Mouse (Mus musculus): ENCODE data around the gene Utp14b. TPM values are rescaled to one million over a fixed set of nuclear protein-coding genes. Genes with fewer than 3 reads are reported as not detected.

Gene Utp14b
- total RNA-seq (2012; rRNA removed) (9.5 and 9.6 TPM in 2 replicates), polyA plus RNA-seq (2012; ENCODE audit: insufficient read depth in 1 of 2, insufficient read length in 2 of 2, low read depth in 1 of 2, low replicate concordance in 2 of 2, missing spikeins in 1 of 2) (1 to 10 TPM in 1 of 2 experiments, not detected in 1; 6.5 TPM)

DNA sequence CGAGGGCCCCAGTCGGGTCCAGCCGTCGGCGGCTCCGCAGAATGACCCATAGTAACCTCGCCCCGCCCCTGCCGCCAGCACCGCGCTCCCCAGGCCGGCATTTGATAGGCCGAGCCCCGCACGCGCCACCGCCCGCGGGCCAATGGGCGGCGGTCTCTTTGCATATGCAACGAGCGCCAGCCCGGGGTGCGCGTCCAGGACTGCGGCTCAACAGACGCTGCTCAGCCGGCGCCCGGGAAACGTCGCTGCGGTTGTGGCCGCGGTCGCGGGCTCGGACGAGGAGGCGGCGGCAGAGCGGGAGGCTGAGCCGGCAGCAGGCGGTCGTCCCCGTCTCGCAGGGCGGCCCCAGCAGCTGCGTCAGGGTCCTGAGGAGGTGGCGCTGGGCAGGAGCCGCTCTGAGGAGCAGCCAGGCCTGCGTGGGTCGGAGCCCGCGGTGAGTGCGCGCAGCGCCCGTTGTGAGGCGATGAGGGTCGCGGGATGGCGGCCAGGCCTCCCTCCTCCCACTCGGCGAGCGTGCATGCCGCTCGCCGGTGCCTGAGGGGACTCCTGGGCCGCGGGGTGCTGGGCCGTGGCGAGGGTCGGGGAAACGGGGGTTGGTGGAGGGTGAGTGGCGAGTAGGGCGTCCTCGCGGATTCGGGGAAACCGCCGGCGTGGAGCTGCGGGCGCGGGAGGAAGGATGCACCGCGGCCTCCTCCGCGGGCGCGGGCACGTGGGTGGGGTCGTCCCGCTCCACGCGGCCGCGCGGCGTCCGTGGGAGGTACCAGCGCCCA, at the start of gene Utp14b, which contains the start of gene Acsl3:
Utp14b (plus strand) TSS at position 368 of the 770 bp plus-strand sequence.
Acsl3 (plus strand) TSS at position 155 of the 770 bp plus-strand sequence.
- no peaks in the 10 kb centered on the region for H3K9me3 ChIP-seq (replicated peaks; ENCODE audit: insufficient read depth, low read length)
- peaks cover 10 to 11% of the 10 kb centered on the region in 2 experiments; a peak in 3 of 4 replicates for H3K4me1 ChIP-seq (ENCODE audit: control insufficient read depth in 1 of 2, insufficient read depth in 2 of 2, low read length in 2 of 2)
- peak within 1 kb of the TSS; percentile 97 for H3K9ac ChIP-seq (ENCODE audit: control insufficient read depth, low read depth, low read length, poor library complexity, severe bottlenecking)
- H3K79me2 ChIP-seq (ENCODE audit: control insufficient read depth, insufficient read depth, low read length, poor library complexity): peaks cover 40% of the 10 kb centered on the region
- peak within 1 kb of the TSS; percentile 64 for H3K27ac ChIP-seq (ENCODE audit: control insufficient read depth, low read depth, low read length)
- H3K4me3 ChIP-seq (ENCODE audit: control insufficient read depth in 1 of 2, insufficient read depth in 1 of 2, low read depth in 2 of 2, low read length in 2 of 2): peak within 1 kb of the TSS; percentile 70 to 97
- no peaks in the 10 kb centered on the region for H3K27me3 ChIP-seq (ENCODE audit: control insufficient read depth in 1 of 2, insufficient read depth in 2 of 2, low read length in 2 of 2)
- DNase-seq (ENCODE audit: low read depth, low spot score): peak; percentile 94
- H3K36me3 ChIP-seq (ENCODE audit: control insufficient read depth in 1 of 2, insufficient read depth in 2 of 2, low read length in 2 of 2): peaks cover 0 to 23% of the 10 kb centered on the region in 2 experiments
- TF ChIP-seq POLR2A (IDR thresholded peaks at IDR 0.05; ENCODE audit: control insufficient read depth in 1 of 2, insufficient read depth in 1 of 2, low read depth in 1 of 2, low read length in 2 of 2, poor library complexity in 1 of 2): peak; percentile 96 to 98
- peak in 1 of 2 experiments; percentile 12; a peak in 1 of 4 replicates for TF ChIP-seq EP300 (IDR thresholded peaks at IDR 0.05; ENCODE audit: low read depth in 1 of 2, low read length in 2 of 2)
- TF ChIP-seq POLR2AphosphoS5 (IDR thresholded peaks at IDR 0.05; ENCODE audit: borderline replicate concordance, low read depth, low read length): peak; percentile 60; the same call in 1 of the 2 replicates
- no peak for TF ChIP-seq KAT2A (conservative IDR thresholded peaks at IDR 0.05; ENCODE audit: low read depth, low read length)
- TF ChIP-seq CHD2 (IDR thresholded peaks at IDR 0.05; ENCODE audit: low read length): no peak
- TF ChIP-seq RAD21 (IDR thresholded peaks at IDR 0.05; ENCODE audit: low read depth, low read length): no peak
- peak; percentile 95 for TF ChIP-seq ZMIZ1 (IDR thresholded peaks at IDR 0.05; ENCODE audit: low read depth, low read length)
- TF ChIP-seq MEF2A (IDR thresholded peaks at IDR 0.05; ENCODE audit: extremely low read depth, insufficient replicate concordance, low read depth, low read length, poor library complexity, severe bottlenecking): no peak
- no peak for TF ChIP-seq HCFC1 (IDR thresholded peaks at IDR 0.05; ENCODE audit: low read depth, low read length)
- no peak for TF ChIP-seq CTCF (IDR thresholded peaks at IDR 0.05 in 2 of 3, conservative IDR thresholded peaks at IDR 0.05 in 1 of 3; ENCODE audit: control insufficient read depth in 1 of 3, insufficient read depth in 1 of 3, low read depth in 2 of 3, low read length in 3 of 3, poor library complexity in 1 of 3, severe bottlenecking in 1 of 3)
- TF ChIP-seq NRF1 (IDR thresholded peaks at IDR 0.05; ENCODE audit: insufficient read depth, low read depth, low read length, poor library complexity, severe bottlenecking): 0 out of 2 replicates have a peak, but pooled peaks have one; percentile 42
- TF ChIP-seq UBTF (IDR thresholded peaks at IDR 0.05; ENCODE audit: borderline replicate concordance, insufficient read depth, low read depth, low read length): peak; percentile 85; the same call in 1 of the 2 replicates
- no peak for TF ChIP-seq ZC3H11A (IDR thresholded peaks at IDR 0.05; ENCODE audit: low read depth, low read length)
- TF ChIP-seq MAX (IDR thresholded peaks at IDR 0.05; ENCODE audit: low read length): peak; percentile 4; the same call in 1 of the 2 replicates
- TF ChIP-seq NELFE (IDR thresholded peaks at IDR 0.05; ENCODE audit: low read depth, low read length): peak; percentile 96
- TF ChIP-seq CHD1 (IDR thresholded peaks at IDR 0.05; ENCODE audit: low read depth, low read length): no peak
- no peak for TF ChIP-seq ETS1 (IDR thresholded peaks at IDR 0.05; ENCODE audit: low read depth, low read length)
- TF ChIP-seq MXI1 (IDR thresholded peaks at IDR 0.05; ENCODE audit: low read depth, low read length): peak; percentile 8; the same call in 1 of the 2 replicates
- 0 out of 4 replicates have a peak, but pooled peaks of 1 of the 2 experiments have one; percentile 12 for TF ChIP-seq USF2 (IDR thresholded peaks at IDR 0.05; ENCODE audit: borderline replicate concordance in 1 of 2, insufficient read depth in 1 of 2, low read depth in 1 of 2, low read length in 2 of 2)
- no peak for TF ChIP-seq GABPA (IDR thresholded peaks at IDR 0.05; ENCODE audit: low read depth, low read length)
- TF ChIP-seq MYC (IDR thresholded peaks at IDR 0.05; ENCODE audit: low read depth, low read length): no peak
- TF ChIP-seq MAZ (IDR thresholded peaks at IDR 0.05; ENCODE audit: low read depth, low read length): no peak; the same call in 1 of the 2 replicates
- TF ChIP-seq TCF12 (IDR thresholded peaks at IDR 0.05; ENCODE audit: low read depth, low read length): peak; percentile 87
- no peak for TF ChIP-seq GATA1 (IDR thresholded peaks at IDR 0.05; ENCODE audit: low read depth, low read length)
- peak; percentile 43; the same call in 1 of the 2 replicates for TF ChIP-seq MYB (IDR thresholded peaks at IDR 0.05; ENCODE audit: low read depth, low read length)
- no peak for TF ChIP-seq ZNF384 (IDR thresholded peaks at IDR 0.05; ENCODE audit: low read depth, low read length)
- no peak; the same call in 1 of the 2 replicates for TF ChIP-seq E2F4 (IDR thresholded peaks at IDR 0.05; ENCODE audit: borderline replicate concordance, low read depth, low read length)
- TF ChIP-seq SMC3 (IDR thresholded peaks at IDR 0.05; ENCODE audit: low read depth, low read length): no peak
- no peak; the same call in 1 of the 2 replicates for TF ChIP-seq SIN3A (IDR thresholded peaks at IDR 0.05; ENCODE audit: low read length)
- no peak for TF ChIP-seq BHLHE40 (IDR thresholded peaks at IDR 0.05; ENCODE audit: borderline replicate concordance, low read depth, low read length)
- peak; percentile 85 for TF ChIP-seq POLR2AphosphoS2 (IDR thresholded peaks at IDR 0.05; ENCODE audit: low read length)
- TF ChIP-seq MAFK (IDR thresholded peaks at IDR 0.05; ENCODE audit: borderline replicate concordance, low read depth, low read length): no peak
- peak; percentile 89 for TF ChIP-seq TBP (IDR thresholded peaks at IDR 0.05; ENCODE audit: low read depth, low read length)
- peak; percentile 87 for TF ChIP-seq USF1 (IDR thresholded peaks at IDR 0.05; ENCODE audit: low read depth, low read length)

Measured in MEL (cell line).